Mouse (Mus musculus) thymus, adult 2 months (tissue): ENCODE results near the gene Cactin. TPM values are rescaled to one million over a fixed set of nuclear protein-coding genes. Genes with fewer than 3 reads are reported as not detected.

Experiments
- DNase-seq: peaks from one replicate; pipeline ENCODE4 v3.0.0; 2021
- H3K27ac ChIP-seq: fragments of 200-500 bp; 2 replicates; pipeline ENCODE4 v1.5.1; 2012; ENCODE audit warnings: low read length, control low read depth; ENCODE audit not compliant: control insufficient read depth, insufficient read depth
- H3K27me3 ChIP-seq: fragments of 200-500 bp; 2 replicates; pipeline ENCODE4 v1.6.1; 2012; ENCODE audit warnings: mild to moderate bottlenecking, low read length, moderate library complexity, mixed read lengths; ENCODE audit not compliant: control insufficient read depth, insufficient read depth
- H3K36me3 ChIP-seq: fragments of 200-500 bp; 2 replicates; pipeline ENCODE4 v1.6.1; 2012; ENCODE audit warnings: mild to moderate bottlenecking, low read length, moderate library complexity; ENCODE audit not compliant: control insufficient read depth, insufficient read depth
- H3K4me1 ChIP-seq: fragments of 200-500 bp; replicated peaks from 2 replicates; pipeline ENCODE4 v1.6.1; 2012; ENCODE audit warnings: low read length; ENCODE audit not compliant: control insufficient read depth, insufficient read depth
- H3K4me3 ChIP-seq: fragments of 200-500 bp; 2 replicates; pipeline ENCODE4 v1.5.1; 2012; ENCODE audit warnings: mild to moderate bottlenecking, low read length, control low read depth, moderate library complexity; ENCODE audit not compliant: control insufficient read depth, insufficient read depth
- CTCF ChIP-seq: fragments of 200-500 bp; IDR thresholded peaks from 2 replicates; pipeline ENCODE4 v1.5.1; 2012; ENCODE audit warnings: mild to moderate bottlenecking, control low read depth, low read length, moderate library complexity, borderline replicate concordance; ENCODE audit not compliant: control insufficient read depth, poor library complexity, insufficient read depth; ENCODE audit errors: extremely low read depth
- POLR2A ChIP-seq: fragments of 200-500 bp; IDR thresholded peaks from 2 replicates; pipeline ENCODE4 v1.6.1; 2012; ENCODE audit warnings: mild to moderate bottlenecking, low read length, control low read depth, moderate library complexity; ENCODE audit not compliant: control insufficient read depth, poor library complexity, insufficient read depth; ENCODE audit errors: extremely low read depth
- WGBS: fragments of 180-500 bp; shearing (Covaris S2); methylation state at CpG from one replicate; pipeline ENCODE4 v1.1.7; 2018; 5-methylcytosine and 5-hydroxymethylcytosine counted together
- polyA plus RNA-seq: library from polyadenylated mRNA; depleted of rRNA; stranded (reverse); fragments of >200 nt; gene quantifications from 2 replicates; pipeline ENCODE4 v1.2.3, GENCODE M21; 2012; rRNA removed

Gene Cactin
- polyA plus RNA-seq = 89.3 and 89.6 TPM in 2 replicates

DNA sequence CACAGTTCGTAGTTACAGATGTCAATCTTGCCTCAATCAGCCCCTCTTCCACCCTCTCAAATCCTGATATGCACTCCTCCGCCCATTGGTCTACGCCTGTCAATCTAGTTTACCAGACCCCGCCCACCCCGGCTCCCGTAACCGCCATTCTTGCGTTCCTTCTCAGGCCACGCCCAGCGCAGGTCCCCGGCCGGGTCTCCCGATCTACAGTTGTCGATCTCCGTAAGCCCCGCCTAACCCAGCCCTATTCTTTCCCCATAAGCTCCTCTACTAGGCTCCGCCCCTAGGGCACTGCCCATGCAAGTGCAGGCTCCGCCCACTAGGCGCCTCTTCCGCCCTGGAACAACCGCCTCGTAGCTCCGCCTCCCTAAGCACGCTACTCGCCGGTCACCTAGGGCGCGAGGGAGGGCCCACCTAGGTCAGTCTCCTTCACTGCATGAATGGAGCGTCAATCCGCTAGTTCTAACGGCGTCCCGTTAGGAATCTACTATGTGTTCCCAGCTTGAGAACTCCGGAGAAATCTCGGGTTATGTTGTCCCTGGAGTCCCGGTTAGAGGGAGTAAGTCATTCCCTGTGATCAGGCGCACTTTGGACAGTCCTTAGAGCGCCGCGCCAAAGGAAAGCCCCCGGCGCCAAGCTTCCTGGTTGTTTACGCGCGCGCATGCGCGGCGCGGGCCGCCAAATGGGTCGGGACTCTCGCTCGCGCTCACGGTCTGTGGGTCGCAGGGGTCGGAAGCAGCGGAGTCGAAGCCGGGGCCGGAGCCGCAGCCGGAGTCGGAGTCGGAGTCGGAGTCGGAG, at the start of gene Cactin:
TSS of gene Cactin (plus strand) at position 554 of the 798 bp plus-strand sequence.
- WGBS = under 1% methylated on average over 68 of the region's 68 CpGs
- no peaks in the 10 kb centered on the region for H3K27me3 ChIP-seq
- TF ChIP-seq POLR2A = peak; percentile 54; the same call in 1 of the 2 replicates
- TF ChIP-seq CTCF = peak; percentile 54; the same call in 1 of the 2 replicates
- peaks cover 27% of the 10 kb centered on the region for H3K4me1 ChIP-seq
- H3K4me3 ChIP-seq = peak within 1 kb of the TSS; percentile 81
- peak; percentile 99 for DNase-seq
- peak within 1 kb of the TSS; percentile 66 for H3K27ac ChIP-seq
- peaks cover 38% of the 10 kb centered on the region for H3K36me3 ChIP-seq

DNA sequence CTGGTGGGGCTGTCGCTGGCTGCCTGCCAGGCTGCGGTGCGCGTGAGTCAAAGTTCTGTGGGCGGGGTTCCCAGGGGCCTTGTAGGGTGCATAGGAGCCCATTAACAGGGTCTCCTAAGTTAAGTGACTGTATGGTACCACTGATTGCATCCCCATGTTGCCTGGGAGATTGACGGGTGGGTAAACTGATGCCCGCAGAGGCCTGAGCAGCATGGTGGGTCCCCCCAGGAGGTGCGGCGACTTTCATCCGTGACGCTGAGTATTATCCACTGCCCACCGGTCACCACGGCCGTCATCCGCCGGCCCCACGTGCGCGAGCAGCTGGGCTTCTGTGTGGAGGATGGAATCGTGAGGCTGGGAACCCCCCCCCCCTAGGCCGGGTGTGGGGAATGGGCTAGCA, 48.5 kb upstream of the Cactin start:
- TF ChIP-seq POLR2A (no peak), CTCF (no peak)
- Histone ChIP-seq H3K4me3 (no peak overlapping the region), H3K4me1 (peaks cover 11% of the 10 kb centered on the region), H3K27me3 (no peaks in the 10 kb centered on the region), H3K36me3 (peaks cover 21% of the 10 kb centered on the region; the same call in 1 of the 2 replicates), H3K27ac (no peak overlapping the region)
- DNase-seq = no peak
- WGBS = 98% methylated on average over 21 of the region's 21 CpGs

- Histone ChIP-seq H3K4me1 (peaks cover 3% of the 10 kb centered on the region; the same call in 1 of the 2 replicates), H3K27ac (no peak overlapping the region), H3K27me3 (no peaks in the 10 kb centered on the region), H3K4me3 (no peak overlapping the region), H3K36me3 (peaks cover 21% of the 10 kb centered on the region; the same call in 1 of the 2 replicates)
- TF ChIP-seq CTCF = no peak
- TF ChIP-seq POLR2A = no peak
- no peak for DNase-seq
- 96% methylated on average over 19 of the region's 19 CpGs for WGBS
Measured at GRCm38 (mm10) chr10:81273842-81274241, 47.1 kb upstream of the Cactin start.

DNA sequence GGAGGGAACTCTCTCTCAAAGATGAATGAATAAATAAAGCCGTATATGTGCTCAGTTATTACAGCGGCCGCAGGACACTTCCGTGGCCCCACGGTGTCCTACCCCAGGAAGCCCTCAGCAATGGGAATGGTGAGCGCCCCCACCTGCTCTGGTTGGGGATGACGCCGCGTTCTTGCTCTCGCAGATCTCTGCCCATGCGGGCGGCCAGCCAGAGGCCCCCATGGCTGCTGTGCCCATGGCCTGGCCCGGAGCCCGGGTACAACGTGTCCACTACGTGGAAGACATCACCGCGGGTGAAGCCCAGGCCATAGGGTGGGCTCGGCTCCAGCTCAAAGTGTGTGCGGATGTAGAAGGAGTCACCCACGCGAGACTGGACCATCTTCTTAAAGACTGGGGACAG, 43.2 kb upstream of the Cactin start:
- H3K4me3 ChIP-seq = no peak overlapping the region
- no peak for DNase-seq
- H3K27me3 ChIP-seq = no peaks in the 10 kb centered on the region
- H3K27ac ChIP-seq = no peak overlapping the region
- TF ChIP-seq POLR2A (no peak), CTCF (no peak)
- peaks cover 7% of the 10 kb centered on the region; the same call in 1 of the 2 replicates for H3K36me3 ChIP-seq
- WGBS = 94% methylated on average over 22 of the region's 22 CpGs
- H3K4me1 ChIP-seq = no peaks in the 10 kb centered on the region

GRCm38 (mm10) chr10:81279496-81279895, 41.4 kb upstream of the Cactin start:
- H3K4me1 ChIP-seq = no peaks in the 10 kb centered on the region; the same call in 1 of the 2 replicates
- no peak for DNase-seq
- H3K36me3 ChIP-seq = no peaks in the 10 kb centered on the region
- H3K27ac ChIP-seq = no peak overlapping the region
- H3K27me3 ChIP-seq = no peaks in the 10 kb centered on the region
- H3K4me3 ChIP-seq = no peak overlapping the region
- TF ChIP-seq CTCF (no peak), POLR2A (no peak)
- 81% methylated on average over 10 of the region's 10 CpGs for WGBS

- 92% methylated on average over 6 of the region's 6 CpGs for WGBS
- peaks cover 22% of the 10 kb centered on the region for H3K4me1 ChIP-seq
- no peak overlapping the region for H3K27ac ChIP-seq
- TF ChIP-seq CTCF = no peak
- no peak overlapping the region for H3K4me3 ChIP-seq
- DNase-seq = no peak
- H3K36me3 ChIP-seq = no peaks in the 10 kb centered on the region
- no peaks in the 10 kb centered on the region for H3K27me3 ChIP-seq
Measured at GRCm38 (mm10) chr10:81284189-81284588, 36.7 kb upstream of the Cactin start.

DNA sequence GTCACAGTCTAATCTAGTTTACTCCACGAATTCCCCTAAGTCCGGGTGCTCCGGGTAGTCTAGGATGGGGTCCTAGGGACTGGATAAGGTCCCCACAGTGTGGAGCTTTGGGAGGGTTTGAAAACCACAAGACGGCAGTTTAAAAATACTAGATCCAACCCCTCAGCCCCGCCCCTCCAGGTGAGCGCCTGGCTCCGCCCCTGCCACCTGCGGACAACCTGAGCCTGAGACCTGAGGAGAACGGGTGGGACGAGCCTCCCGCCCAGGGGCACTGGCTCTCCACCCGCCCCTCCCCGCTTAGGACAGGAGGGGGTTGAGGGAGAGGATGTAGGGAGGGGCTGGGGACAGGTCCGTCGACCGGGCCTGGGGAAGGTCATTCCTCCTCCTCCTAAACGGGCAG, 36.2 kb upstream of the Cactin start:
- Histone ChIP-seq H3K4me3 (no peak overlapping the region), H3K36me3 (no peaks in the 10 kb centered on the region), H3K4me1 (peaks cover 25% of the 10 kb centered on the region), H3K27ac (no peak overlapping the region), H3K27me3 (no peaks in the 10 kb centered on the region)
- TF ChIP-seq CTCF (no peak), POLR2A (no peak)
- 70% methylated on average over 17 of the region's 17 CpGs for WGBS
- no peak for DNase-seq
